Mouse (Mus musculus) forebrain, postnatal 0 days (tissue): ENCODE data around the gene Pabpc4. TPM values are rescaled to one million over a fixed set of nuclear protein-coding genes. Genes with fewer than 3 reads are reported as not detected.

ENCODE experiments used
- ATAC-seq: fragments of 200-750 bp; cut with Nextera tagmentation; 2 replicates; pipeline ENCODE4 v1.8.0; 2017; ENCODE audit warnings: mild to moderate bottlenecking, moderate library complexity
- DNase-seq: peaks from one replicate; pipeline ENCODE4 v3.0.0-alpha.2; 2015
- H3K27ac ChIP-seq: fragments of 300-500 bp; sonication (generic); 2 replicates; pipeline ENCODE4 v1.5.1; 2014; ENCODE audit warnings: low read depth, mild to moderate bottlenecking, antibody characterized with exemption, low read length, moderate library complexity, mixed read lengths
- H3K27me3 ChIP-seq: fragments of 300-500 bp; sonication (generic); 2 replicates; pipeline ENCODE4 v1.6.1; 2014; ENCODE audit warnings: mild to moderate bottlenecking, low read length, mixed read lengths; ENCODE audit not compliant: insufficient read depth
- H3K36me3 ChIP-seq: fragments of 300-500 bp; sonication (generic); 2 replicates; pipeline ENCODE4 v1.6.1; 2014; ENCODE audit warnings: mild to moderate bottlenecking, moderate library complexity; ENCODE audit not compliant: insufficient read depth
- H3K4me1 ChIP-seq: fragments of 300-500 bp; sonication (generic); 2 replicates; pipeline ENCODE4 v1.6.1; 2014; ENCODE audit warnings: antibody characterized with exemption; ENCODE audit not compliant: insufficient read depth
- H3K4me2 ChIP-seq: fragments of 300-500 bp; sonication (generic); 2 replicates; pipeline ENCODE4 v1.6.1; 2014; ENCODE audit warnings: low read depth, mild to moderate bottlenecking, moderate library complexity
- H3K4me3 ChIP-seq: fragments of 300-500 bp; sonication (generic); 2 replicates; pipeline ENCODE4 v1.5.1; 2014; ENCODE audit warnings: low read depth, low read length, mixed read lengths
- H3K9ac ChIP-seq: fragments of 300-500 bp; sonication (generic); 2 replicates; pipeline ENCODE4 v1.6.1; 2014; ENCODE audit warnings: mild to moderate bottlenecking
- H3K9me3 ChIP-seq: fragments of 300-500 bp; sonication (generic); 2 replicates; pipeline ENCODE4 v1.6.1; 2016; ENCODE audit warnings: low read length
- CTCF ChIP-seq: sonication (generic); IDR thresholded peaks from 2 replicates; pipeline ENCODE4 v1.5.1; 2016; ENCODE audit warnings: antibody characterized with exemption, control low read depth, low read depth
- WGBS: fragments of 180-500 bp; shearing (Covaris S2); extraction: QIAGEN DNeasy Blood & Tissue Kit; methylation state at CpG from one replicate; pipeline ENCODE4 v1.1.7; 2014; 5-methylcytosine and 5-hydroxymethylcytosine counted together
- polyA plus RNA-seq: library from polyadenylated mRNA; unstranded; fragments of >200 nt; fragmentation: Nextera tagmentation; extraction: Ambion mirVana; gene quantifications from 2 replicates; pipeline ENCODE4 v1.2.1, GENCODE M21; 2015
- total RNA-seq: library from RNA; depleted of rRNA; stranded (reverse); fragments of >200 nt; gene quantifications from 2 replicates; pipeline ENCODE4 v1.2.3, GENCODE M21; 2014

Pabpc4 gene
- total and polyA plus RNA-seq, 2 experiments from 2014 or later = 28.2 to 92.6 TPM

DNA sequence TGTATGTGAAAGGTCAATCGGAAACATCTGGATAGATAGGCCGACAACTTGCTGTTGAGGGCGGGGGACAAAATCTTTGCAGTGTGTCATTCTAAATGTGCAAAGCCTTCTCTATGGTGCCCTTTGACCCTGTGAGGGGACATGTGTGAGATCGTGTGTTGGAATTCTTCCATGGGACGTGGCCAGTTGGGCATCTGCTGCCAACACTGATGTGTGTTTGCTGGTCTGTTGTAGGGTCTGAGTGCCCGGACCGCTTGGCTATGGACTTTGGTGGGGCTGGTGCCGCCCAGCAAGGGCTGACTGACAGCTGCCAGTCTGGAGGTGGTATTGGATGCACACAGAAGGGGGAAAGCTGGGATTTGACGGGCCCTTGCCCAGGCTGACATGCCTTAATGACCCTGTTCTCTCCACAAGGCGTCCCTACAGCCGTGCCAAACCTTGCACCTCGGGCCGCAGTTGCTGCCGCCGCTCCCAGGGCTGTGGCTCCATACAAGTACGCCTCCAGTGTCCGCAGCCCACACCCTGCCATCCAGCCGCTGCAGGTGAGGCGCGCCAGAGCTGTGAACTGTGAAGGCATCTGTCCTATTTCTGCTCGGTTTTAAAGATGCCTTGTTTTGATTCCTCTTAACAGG, 33.5 kb downstream of the Pabpc4 start:
- Histone ChIP-seq H3K9me3 (no peaks in the 10 kb centered on the region), H3K9ac (no peak overlapping the region), H3K27me3 (no peaks in the 10 kb centered on the region), H3K36me3 (peaks cover 83% of the 10 kb centered on the region), H3K4me3 (no peak overlapping the region), H3K4me2 (no peak overlapping the region), H3K27ac (no peak overlapping the region), H3K4me1 (no peaks in the 10 kb centered on the region)
- WGBS = 93% methylated on average over 21 of the region's 21 CpGs
- no peak for TF ChIP-seq CTCF
- DNase-seq (no peak), ATAC-seq (no peak)

DNA sequence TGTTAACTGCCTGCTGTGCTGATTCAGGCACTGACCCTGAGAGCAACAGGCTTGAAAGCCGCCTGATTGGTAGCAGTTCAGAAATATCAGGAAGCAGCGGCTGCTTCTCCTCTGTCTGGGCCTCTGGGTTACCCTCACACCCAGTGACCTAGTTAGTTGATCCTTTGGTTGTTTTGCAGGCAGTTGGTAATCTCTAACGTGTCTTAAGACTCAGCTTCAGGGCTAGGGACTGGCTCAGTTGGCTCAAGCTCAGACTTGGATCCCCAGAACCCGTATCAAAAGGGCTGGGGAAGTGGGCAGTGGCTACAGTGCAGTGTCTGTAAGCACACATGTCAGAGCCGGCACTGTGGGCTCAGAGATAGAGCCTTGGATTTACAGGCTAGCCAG, 34.0 kb downstream of the Pabpc4 start:
- no peak overlapping the region for H3K9ac ChIP-seq
- H3K4me2 ChIP-seq = no peak overlapping the region
- ATAC-seq (no peak), DNase-seq (no peak)
- H3K27me3 ChIP-seq = no peaks in the 10 kb centered on the region
- WGBS = 90% methylated on average over 5 of the region's 5 CpGs
- H3K4me3 ChIP-seq = no peak overlapping the region
- no peaks in the 10 kb centered on the region for H3K9me3 ChIP-seq
- no peak for TF ChIP-seq CTCF
- no peak overlapping the region for H3K27ac ChIP-seq
- H3K4me1 ChIP-seq = no peaks in the 10 kb centered on the region
- peaks cover 79% of the 10 kb centered on the region for H3K36me3 ChIP-seq

DNA sequence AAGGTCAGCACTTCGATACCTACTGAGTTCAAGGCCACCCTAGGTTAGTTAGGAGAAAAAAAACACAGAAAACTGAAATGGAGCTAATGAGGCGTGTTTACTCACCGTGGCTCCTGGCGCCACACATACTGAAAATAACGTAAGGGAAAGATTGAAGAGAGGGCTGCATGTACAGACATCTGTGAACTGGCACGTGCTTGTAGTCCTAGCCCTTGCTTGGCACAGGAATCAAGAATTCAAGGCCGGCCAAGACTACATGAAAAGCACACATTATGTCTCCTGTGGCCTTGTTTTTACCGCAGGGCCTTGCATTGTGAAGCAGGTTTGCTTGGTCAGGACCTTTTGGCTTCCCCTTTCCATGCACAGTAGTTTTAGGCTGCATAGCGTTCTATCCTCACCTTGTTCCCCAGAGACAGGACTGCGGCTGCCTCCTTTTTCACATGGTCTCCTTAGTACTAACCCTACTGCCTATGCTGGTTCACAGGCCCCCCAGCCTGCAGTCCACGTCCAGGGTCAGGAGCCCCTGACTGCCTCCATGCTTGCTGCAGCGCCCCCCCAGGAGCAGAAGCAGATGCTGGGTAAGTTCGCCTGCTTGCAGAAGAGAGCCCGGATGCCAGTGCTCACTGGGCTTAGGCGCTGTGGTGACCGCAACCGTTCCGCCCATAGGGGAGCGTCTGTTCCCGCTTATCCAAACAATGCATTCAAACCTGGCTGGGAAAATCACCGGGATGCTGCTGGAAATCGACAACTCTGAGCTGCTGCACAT, 35.2 kb downstream of the Pabpc4 start:
- Histone ChIP-seq H3K4me1 (no peaks in the 10 kb centered on the region), H3K9ac (no peak overlapping the region), H3K4me2 (no peak overlapping the region), H3K36me3 (peaks cover 75% of the 10 kb centered on the region), H3K27ac (no peak overlapping the region), H3K9me3 (no peaks in the 10 kb centered on the region), H3K4me3 (no peak overlapping the region), H3K27me3 (no peaks in the 10 kb centered on the region)
- ATAC-seq = no peak
- 88% methylated on average over 22 of the region's 22 CpGs for WGBS
- no peak for TF ChIP-seq CTCF
- DNase-seq = no peak

DNA sequence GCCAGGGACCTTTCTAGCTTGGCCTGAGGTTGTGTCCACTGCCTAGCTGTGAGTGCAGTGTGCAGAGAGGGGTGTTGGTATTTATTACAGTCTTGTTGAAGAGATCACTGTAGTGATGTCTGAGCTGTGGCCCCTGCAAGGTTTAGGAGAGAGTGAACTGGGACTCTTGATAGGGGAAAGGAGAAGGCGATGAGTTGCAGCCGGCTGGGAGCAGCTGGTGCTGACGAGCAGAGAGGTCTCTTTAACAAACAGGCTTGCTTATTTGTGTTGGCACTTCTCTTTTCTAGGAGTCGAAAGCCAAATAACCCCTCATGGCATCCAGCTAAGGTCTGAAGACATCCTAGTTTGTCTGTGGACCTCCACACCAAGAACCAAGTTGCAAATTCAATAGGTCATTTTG, 36.1 kb downstream of the Pabpc4 start:
- Histone ChIP-seq H3K4me3 (no peak overlapping the region), H3K4me1 (no peaks in the 10 kb centered on the region), H3K36me3 (peaks cover 75% of the 10 kb centered on the region), H3K27me3 (no peaks in the 10 kb centered on the region), H3K9ac (no peak overlapping the region), H3K9me3 (no peaks in the 10 kb centered on the region), H3K4me2 (no peak overlapping the region), H3K27ac (no peak overlapping the region)
- WGBS = 80% methylated on average over 4 of the region's 4 CpGs
- no peak for TF ChIP-seq CTCF
- ATAC-seq = no peak
- DNase-seq = no peak

DNA sequence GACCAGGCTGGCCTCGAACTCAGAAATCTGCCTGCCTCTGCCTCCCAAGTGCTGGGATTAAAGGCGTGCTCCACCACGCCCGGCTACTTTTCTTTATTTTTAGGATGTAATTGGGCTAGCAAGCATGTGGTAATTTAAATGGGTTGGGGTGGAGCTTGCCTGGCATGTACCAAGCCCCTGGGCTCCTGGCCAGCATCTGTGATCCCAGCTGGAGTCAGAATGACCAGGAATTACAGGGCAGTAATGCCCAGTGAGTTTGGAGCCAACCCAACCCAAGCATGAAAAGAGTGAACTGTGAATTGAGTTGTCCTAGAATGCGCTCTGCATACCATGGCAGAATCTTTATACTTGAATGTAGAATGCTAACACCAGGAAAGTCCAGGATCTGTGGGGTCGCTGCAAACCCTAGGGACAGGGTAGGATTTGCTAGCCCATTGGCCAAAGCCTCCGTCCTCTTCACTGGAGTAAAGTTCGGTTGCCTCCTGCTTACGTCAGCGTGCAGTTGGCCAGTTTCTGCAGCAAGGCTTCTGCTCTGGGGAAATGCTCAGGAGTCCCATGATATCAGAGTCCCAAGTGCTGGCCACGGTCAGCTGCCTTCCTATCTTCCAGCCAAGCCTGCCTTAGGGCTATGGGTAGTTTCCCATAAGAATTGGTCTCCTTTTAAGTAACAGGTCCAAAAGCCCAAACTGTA, 37.0 kb downstream of the Pabpc4 start:
- TF ChIP-seq CTCF = no peak
- DNase-seq (no peak), ATAC-seq (no peak)

DNA sequence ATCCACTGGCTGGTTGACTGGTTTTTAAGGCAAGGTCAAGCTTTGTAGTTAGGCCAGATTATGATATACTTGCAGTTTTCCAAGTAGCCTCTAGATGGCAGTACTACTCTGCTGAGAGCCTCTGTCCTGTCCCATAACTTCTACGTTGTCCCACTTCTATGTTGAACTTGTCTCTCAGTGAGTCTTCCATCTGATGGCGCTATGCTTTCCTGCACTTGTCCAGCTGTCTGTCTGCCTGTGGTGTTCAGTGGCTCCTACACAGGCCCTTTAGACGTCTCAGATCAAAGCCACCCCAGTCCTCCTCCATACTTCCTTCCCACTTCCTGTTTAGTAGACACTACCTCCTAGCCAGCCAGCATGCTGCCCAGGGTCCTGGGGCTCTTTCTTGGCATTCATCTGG, 43.6 kb downstream of the Pabpc4 start:
- H3K4me2 ChIP-seq = no peak overlapping the region
- no peaks in the 10 kb centered on the region for H3K9me3 ChIP-seq
- H3K4me1 ChIP-seq = no peaks in the 10 kb centered on the region
- no peak overlapping the region for H3K27ac ChIP-seq
- WGBS = 50% methylated on average over 3 of the region's 3 CpGs
- H3K4me3 ChIP-seq = no peak overlapping the region
- ATAC-seq (peak; percentile 34), DNase-seq (peak; percentile 48)
- H3K9ac ChIP-seq = no peak overlapping the region
- H3K36me3 ChIP-seq = peaks cover 17% of the 10 kb centered on the region
- H3K27me3 ChIP-seq = no peaks in the 10 kb centered on the region
- TF ChIP-seq CTCF = peak; percentile 79

More for the DNA sequence above, 37.0 kb downstream of the Pabpc4 start:
- H3K27ac ChIP-seq = no peak overlapping the region
- WGBS = 86% methylated on average over 11 of the region's 11 CpGs
- H3K4me3 ChIP-seq = no peak overlapping the region
- no peak overlapping the region for H3K4me2 ChIP-seq
- no peaks in the 10 kb centered on the region for H3K9me3 ChIP-seq
- no peak overlapping the region for H3K9ac ChIP-seq
- H3K4me1 ChIP-seq = no peaks in the 10 kb centered on the region
- H3K27me3 ChIP-seq = no peaks in the 10 kb centered on the region
- H3K36me3 ChIP-seq = peaks cover 68% of the 10 kb centered on the region

DNA sequence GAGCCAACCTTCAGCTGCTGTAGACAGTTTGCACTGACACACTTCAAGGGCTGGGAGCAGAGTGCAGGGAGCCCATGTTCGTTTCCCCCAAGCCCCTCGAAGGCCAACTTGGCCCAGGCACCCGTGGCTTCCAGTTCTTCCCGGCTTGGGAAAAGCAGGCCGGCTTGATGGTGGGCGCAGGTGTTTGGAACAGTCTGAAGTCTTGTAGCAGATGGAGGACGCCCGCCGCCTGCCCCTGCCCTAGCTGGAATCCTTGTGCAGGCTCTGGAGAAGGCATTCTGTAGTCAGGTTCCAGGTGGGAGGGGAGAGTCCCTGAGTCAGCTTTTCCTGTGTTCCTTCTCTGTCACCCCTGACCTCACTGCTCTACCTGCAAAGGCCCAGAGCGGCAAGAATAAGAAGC, 44.8 kb downstream of the Pabpc4 start:
- no peak overlapping the region for H3K9ac ChIP-seq
- H3K36me3 ChIP-seq = peaks cover 13% of the 10 kb centered on the region
- WGBS = 81% methylated on average over 10 of the region's 10 CpGs
- no peak for DNase-seq
- no peak for TF ChIP-seq CTCF
- no peak overlapping the region for H3K27ac ChIP-seq
- H3K9me3 ChIP-seq = no peaks in the 10 kb centered on the region
- no peaks in the 10 kb centered on the region for H3K27me3 ChIP-seq
- H3K4me3 ChIP-seq = no peak overlapping the region
- no peaks in the 10 kb centered on the region for H3K4me1 ChIP-seq
- no peak overlapping the region for H3K4me2 ChIP-seq
- ATAC-seq = no peak
